Mouse (Mus musculus) bone marrow macrophage, adult 2 months (primary cell): ENCODE results near the gene Amh. TPM values are rescaled to one million over a fixed set of nuclear protein-coding genes. Genes with fewer than 3 reads are reported as not detected.
A peak's percentile ranks its signal among the peaks of the same experiment; 100 is the strongest.

Experiments
- H3K27ac ChIP-seq: 2 replicates; pipeline ENCODE4 v1.5.1; 2012; ENCODE audit warnings: low read depth, low read length; ENCODE audit not compliant: insufficient read depth
- H3K4me1 ChIP-seq: 2 replicates; pipeline ENCODE4 v1.6.1; 2012; ENCODE audit warnings: low read length; ENCODE audit not compliant: control insufficient read depth, insufficient read depth
- H3K4me3 ChIP-seq: 2 replicates; pipeline ENCODE4 v1.5.1; 2012; ENCODE audit warnings: mild to moderate bottlenecking, low read length, moderate library complexity; ENCODE audit not compliant: insufficient read depth
- CTCF ChIP-seq: IDR thresholded peaks from 2 replicates; pipeline ENCODE4 v1.5.1; 2012; ENCODE audit warnings: low read depth, mild to moderate bottlenecking, low read length, moderate library complexity
- POLR2A ChIP-seq: IDR thresholded peaks from 2 replicates; pipeline ENCODE4 v1.6.1; 2012; ENCODE audit warnings: mild to moderate bottlenecking, low read depth, low read length, borderline replicate concordance
- polyA plus RNA-seq: library from polyadenylated mRNA; stranded (reverse); fragments of >200 nt; gene quantifications from 2 replicates; pipeline ENCODE4 v1.2.4, GENCODE M21; 2012; ENCODE audit not compliant: missing spikeins, insufficient read depth, insufficient read length

Gene Amh
- polyA plus RNA-seq: not detected in 2 replicates

DNA sequence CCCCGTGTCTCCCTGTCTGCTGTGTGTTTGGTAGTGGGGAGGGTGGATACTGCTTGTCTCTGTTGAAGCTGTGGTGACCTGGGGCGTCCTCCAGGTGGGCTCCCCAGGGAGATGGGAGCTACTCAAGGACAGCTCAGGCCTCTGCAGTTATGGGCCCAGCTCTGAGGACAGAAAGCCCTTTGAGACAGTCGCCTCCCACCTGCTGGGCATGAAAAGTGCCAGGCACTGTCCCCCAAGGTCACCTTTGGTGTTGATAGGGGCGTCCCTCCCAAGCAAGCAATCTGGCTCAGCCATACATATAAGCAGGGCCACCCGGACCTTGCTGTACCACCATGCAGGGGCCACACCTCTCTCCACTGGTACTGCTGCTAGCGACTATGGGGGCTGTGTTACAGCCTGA, at the start of gene Amh:
TSS of gene Amh (plus strand) at position 328 of the 400 bp plus-strand sequence.
- Histone ChIP-seq H3K4me1 (peaks cover 10% of the 10 kb centered on the region), H3K4me3 (no peak within 1 kb of the TSS), H3K27ac (no peak within 1 kb of the TSS)
- no peak for TF ChIP-seq POLR2A
- TF ChIP-seq CTCF: no peak

DNA sequence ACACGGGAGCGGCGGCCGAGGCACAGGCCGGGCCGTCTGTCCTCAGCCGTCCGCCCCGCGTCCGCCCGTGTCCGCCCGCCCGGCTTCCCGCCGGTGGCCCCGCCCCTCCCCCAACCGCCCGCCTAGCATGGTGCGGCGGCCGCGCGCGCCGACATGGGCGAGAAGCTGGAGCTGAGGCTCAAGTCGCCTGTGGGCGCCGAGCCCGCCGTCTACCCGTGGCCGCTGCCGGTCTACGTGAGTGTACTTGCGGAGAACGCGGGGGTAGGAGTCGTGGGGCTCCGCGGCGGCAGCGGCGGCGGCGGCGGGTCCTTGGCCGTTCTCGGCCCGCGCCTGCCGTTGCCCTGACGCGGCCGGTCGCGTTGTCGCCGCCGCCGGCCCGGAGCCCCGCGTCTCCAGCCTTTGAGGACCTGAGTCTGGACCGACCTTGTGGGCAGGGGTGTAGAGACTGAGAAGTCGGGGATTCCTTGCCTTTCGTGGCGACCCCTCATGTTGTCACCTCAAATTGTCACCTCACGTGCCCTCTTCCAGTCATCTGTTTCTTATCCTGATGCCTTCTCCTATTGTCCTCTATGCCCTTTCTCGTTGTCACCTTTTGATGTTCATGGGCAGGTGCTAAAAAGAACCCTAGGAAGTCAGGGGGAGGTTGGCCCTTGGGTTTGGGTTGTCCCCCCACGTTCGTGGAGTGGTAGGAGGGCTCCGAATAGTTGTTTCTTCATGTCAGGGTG, 49.6 kb upstream of the Amh start:
- peak overlapping the region; percentile 47 for H3K27ac ChIP-seq
- TF ChIP-seq CTCF (no peak), POLR2A (no peak)
- peaks cover 60% of the 10 kb centered on the region for H3K4me1 ChIP-seq
- H3K4me3 ChIP-seq: peak overlapping the region; percentile 91

DNA sequence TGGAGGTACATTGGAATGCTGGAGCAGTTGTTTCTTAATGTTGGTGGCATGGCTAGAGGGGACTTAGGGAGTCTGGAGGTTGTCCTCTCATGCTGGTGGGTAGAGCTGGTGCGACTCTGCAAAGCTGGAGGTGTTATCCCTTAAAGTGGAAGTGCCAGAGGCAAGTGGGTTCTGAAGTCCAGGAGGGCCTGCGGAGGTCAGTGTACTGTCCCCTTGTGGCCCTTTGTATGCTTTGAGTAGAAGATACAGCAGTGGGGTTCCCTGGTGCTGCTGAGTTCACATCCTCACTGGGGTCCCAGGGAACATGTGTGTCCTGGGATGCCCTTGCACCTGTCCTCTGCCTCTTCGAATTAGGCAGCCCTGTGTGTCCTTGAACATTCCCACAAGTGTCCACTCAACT, 48.9 kb upstream of the Amh start:
- Histone ChIP-seq H3K4me1 (peaks cover 61% of the 10 kb centered on the region), H3K4me3 (peak overlapping the region; percentile 91), H3K27ac (peak overlapping the region; percentile 47)
- peak; percentile 24; the same call in 1 of the 2 replicates for TF ChIP-seq CTCF
- TF ChIP-seq POLR2A: no peak

DNA sequence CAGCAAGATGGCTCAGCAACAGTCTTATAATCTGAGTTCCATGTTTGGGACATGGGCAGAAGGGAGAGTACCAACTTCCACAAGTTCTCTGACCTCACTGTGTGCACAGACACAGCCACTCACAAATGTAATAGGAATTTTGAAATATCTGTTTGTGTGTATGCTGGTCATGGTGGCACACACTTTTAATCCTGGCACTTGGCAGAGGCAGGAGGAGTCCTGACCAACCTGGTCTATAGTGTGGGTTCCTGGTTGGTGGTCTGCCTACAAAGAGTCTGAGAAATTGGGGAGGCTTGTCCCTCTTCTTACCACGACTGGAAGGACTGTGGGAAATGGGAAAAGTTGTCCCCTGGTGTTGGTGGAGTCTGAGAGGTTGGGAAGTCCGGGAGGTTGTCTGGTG, 48.5 kb upstream of the Amh start:
- peaks cover 63% of the 10 kb centered on the region for H3K4me1 ChIP-seq
- peak overlapping the region; percentile 47; the same call in 1 of the 2 replicates for H3K27ac ChIP-seq
- H3K4me3 ChIP-seq: peak overlapping the region; percentile 91
- TF ChIP-seq CTCF (no peak), POLR2A (no peak)

DNA sequence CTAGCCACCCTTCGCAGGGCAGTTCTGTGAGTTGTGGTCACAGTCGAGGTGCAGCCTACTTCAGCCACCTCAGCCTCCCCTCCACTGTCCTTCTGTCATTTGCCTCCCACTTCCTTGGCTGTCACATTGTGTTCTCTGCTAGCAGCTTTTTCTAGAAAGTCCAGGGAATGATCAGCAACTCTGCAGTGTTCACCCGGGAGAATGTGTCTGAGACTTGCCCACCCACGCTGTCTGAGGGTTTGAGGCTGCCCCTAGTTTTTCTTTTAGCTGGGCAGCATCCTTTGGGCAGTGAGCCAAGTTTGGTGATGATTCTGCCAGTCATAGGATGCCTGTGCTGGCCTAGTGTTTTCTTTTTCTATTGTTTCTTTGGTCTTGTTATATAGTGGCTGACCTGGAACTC, 48.1 kb upstream of the Amh start:
- Histone ChIP-seq H3K4me1 (peaks cover 65% of the 10 kb centered on the region), H3K27ac (no peak overlapping the region), H3K4me3 (peak overlapping the region; percentile 91)
- TF ChIP-seq CTCF (no peak), POLR2A (no peak)

DNA sequence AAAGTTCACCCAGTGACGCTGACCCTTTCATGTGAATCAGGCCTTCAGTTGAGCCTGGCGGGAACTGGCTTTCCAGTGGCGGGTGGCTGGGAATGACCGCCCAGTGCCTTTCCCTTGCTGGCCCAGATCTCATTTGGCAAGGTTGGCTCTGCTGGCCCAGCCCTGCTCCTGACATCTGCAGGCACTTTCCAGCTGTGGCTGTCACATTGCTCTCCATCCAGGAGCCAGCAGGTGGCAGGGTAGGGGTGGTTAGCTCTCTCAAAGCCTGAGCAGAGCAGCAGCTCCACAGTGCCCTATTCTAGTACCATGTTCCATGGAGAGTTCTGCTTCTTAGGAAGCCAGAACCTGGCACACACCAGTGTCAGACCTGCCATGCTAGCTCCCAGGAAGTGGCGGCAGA, 47.3 kb upstream of the Amh start:
- Histone ChIP-seq H3K4me1 (peaks cover 67% of the 10 kb centered on the region), H3K27ac (no peak overlapping the region), H3K4me3 (no peak overlapping the region)
- no peak for TF ChIP-seq CTCF
- no peak for TF ChIP-seq POLR2A

DNA sequence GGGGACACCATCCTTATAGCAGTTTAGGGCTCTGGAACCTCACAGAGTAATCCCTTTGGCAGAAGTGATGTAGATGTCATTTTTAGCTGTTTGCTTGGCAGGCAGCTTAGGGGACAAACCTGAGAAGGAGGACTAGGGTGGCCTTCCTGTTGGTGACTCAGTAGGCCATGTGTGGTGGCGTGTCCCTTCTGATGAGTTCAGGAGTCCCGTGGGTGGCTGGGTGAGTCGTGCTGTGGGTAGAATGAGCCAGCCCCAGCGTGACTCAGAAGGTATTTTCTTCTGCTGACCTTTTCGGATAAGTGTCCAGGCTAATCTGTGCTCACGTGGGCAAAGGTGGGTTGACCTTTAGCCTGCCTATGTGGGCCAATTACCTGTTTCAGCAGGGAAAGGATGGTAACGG, 46.4 kb upstream of the Amh start:
- Histone ChIP-seq H3K4me1 (peaks cover 71% of the 10 kb centered on the region), H3K4me3 (no peak overlapping the region), H3K27ac (no peak overlapping the region)
- no peak for TF ChIP-seq CTCF
- no peak for TF ChIP-seq POLR2A

DNA sequence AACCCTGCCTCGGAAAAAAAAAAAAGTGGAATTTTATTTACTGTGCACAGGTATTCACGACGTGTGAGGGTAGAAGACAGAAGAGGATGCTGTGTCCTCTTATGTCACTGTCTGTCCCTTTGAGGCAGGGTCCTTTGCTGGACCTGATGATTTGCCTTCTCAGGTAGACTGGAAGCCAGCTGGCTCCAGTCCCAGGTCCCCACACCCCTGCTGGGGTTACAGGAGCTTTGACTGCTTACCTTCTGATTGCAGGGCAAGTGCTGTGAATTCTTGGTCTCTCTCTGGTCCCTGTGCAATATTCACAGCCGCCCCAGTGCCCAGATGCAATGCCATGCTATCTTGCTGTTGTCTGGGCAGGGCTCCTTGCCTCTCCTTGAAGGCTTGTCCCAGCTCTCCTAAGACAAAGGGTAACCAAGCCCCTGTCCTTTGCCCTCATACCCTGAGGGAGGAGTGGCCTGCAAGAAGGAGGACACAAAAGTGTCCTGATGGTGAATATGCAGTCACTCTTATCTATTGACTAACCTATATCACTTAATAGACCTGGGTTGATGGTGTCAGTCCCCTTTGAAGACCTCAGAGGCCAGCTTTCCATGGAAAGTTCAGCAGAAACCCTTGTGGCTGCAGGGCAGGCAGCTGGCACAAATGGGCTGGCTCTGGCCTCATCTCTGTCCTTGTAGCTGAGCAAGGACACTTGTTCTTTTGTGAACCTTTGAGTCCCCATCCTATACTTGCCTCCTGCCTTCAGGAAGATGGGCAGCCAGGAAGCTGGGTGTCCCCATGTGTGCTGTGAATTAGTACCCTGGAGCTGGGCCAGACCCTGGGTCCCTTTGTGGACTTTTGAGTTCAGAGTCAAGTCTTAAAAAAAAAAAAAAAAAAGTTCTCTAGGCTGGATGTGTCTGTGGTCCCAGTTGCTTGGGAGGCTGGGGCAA, 44.2 kb upstream of the Amh start:
- peaks cover 71% of the 10 kb centered on the region for H3K4me1 ChIP-seq
- no peak overlapping the region for H3K27ac ChIP-seq
- no peak overlapping the region for H3K4me3 ChIP-seq
- TF ChIP-seq POLR2A (no peak), CTCF (no peak)

DNA sequence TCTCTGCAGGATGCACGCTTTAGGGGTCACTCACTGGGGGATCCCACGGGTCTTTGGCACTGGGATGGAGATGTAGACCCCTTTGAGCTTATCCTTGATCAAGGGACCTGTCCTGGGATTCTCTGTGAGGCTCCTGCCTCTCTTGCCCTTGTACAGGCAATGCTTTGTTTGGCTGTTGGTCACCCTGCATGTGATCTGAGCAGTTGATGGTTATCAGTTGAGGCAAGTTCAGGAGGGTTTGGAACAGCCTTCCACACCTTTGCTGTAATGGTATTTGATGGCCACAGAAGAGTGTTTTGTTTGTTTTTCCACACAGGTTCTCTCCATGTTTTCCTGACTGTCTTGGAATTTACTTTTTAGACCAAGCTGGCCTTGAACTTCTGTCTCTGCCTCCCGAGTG, 43.2 kb upstream of the Amh start:
- H3K4me3 ChIP-seq: no peak overlapping the region
- no peak overlapping the region for H3K27ac ChIP-seq
- TF ChIP-seq POLR2A: no peak
- TF ChIP-seq CTCF: no peak
- H3K4me1 ChIP-seq: peaks cover 66% of the 10 kb centered on the region

DNA sequence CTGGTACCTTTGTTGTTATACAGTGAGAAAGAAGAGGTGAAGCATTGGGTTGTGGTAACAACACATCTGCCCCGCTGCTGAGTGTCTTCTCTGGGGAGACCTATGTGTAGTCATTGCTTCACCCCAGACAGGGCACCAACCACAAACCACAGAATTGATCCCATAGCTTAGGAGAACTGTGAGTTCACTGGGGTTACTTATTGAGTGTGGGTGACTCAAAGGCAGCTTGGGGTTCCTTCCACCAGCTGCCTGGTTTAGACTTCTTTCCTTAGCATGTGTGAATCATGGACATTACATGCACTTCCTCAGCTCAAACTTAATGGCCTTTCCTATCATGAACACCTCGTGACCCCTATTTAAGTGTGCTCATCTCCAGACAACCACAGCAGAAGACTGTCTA, 41.5 kb upstream of the Amh start:
- no peak overlapping the region for H3K27ac ChIP-seq
- TF ChIP-seq POLR2A (no peak), CTCF (no peak)
- peaks cover 50% of the 10 kb centered on the region for H3K4me1 ChIP-seq
- no peak overlapping the region for H3K4me3 ChIP-seq
